Mouse (Mus musculus) limb, embryonic 15.5 days (tissue): ENCODE data around the gene Nr5a1. TPM values are rescaled to one million over a fixed set of nuclear protein-coding genes. Genes with fewer than 3 reads are reported as not detected.

ENCODE experiments used
- ATAC-seq: fragments of 200-750 bp; cut with Nextera tagmentation; 2 replicates; pipeline ENCODE4 v1.8.0; 2017; ENCODE audit warnings: low read depth, moderate TSS enrichment; ENCODE audit not compliant: insufficient number of reproducible peaks, low FRiP score, low TSS enrichment
- H3K27ac ChIP-seq: fragments of 300-500 bp; sonication (generic); 2 replicates; pipeline ENCODE4 v1.5.1; 2015; ENCODE audit warnings: moderate library complexity, mild to moderate bottlenecking, inconsistent platforms
- H3K27me3 ChIP-seq: fragments of 300-500 bp; sonication (generic); 2 replicates; pipeline ENCODE4 v1.6.1; 2015; ENCODE audit warnings: inconsistent platforms
- H3K36me3 ChIP-seq: fragments of 300-500 bp; sonication (generic); 2 replicates; pipeline ENCODE4 v1.6.1; 2015; ENCODE audit warnings: inconsistent platforms
- H3K4me1 ChIP-seq: fragments of 300-500 bp; sonication (generic); 2 replicates; pipeline ENCODE4 v1.6.1; 2015; ENCODE audit warnings: inconsistent platforms
- H3K4me2 ChIP-seq: fragments of 300-500 bp; sonication (generic); 2 replicates; pipeline ENCODE4 v1.6.1; 2015; ENCODE audit warnings: mild to moderate bottlenecking, inconsistent platforms
- H3K4me3 ChIP-seq: fragments of 300-500 bp; sonication (generic); 2 replicates; pipeline ENCODE4 v1.5.1; 2015; ENCODE audit warnings: mild to moderate bottlenecking, inconsistent platforms
- H3K9ac ChIP-seq: fragments of 300-500 bp; sonication (generic); 2 replicates; pipeline ENCODE4 v1.6.1; 2015; ENCODE audit warnings: inconsistent platforms
- H3K9me3 ChIP-seq: fragments of 300-500 bp; sonication (generic); 2 replicates; pipeline ENCODE4 v1.6.1; 2016; ENCODE audit warnings: inconsistent platforms
- WGBS: fragments of 180-500 bp; shearing (Covaris S2); methylation state at CpG from one replicate; pipeline ENCODE4 v1.1.7; 2015; 5-methylcytosine and 5-hydroxymethylcytosine counted together
- polyA plus RNA-seq: library from polyadenylated mRNA; unstranded; fragments of >200 nt; fragmentation: Nextera tagmentation; extraction: Ambion mirVana; gene quantifications from 2 replicates; pipeline ENCODE4 v1.2.1, GENCODE M21; 2015

Nr5a1 gene
- polyA plus RNA-seq, 1 experiment from 2014 or later: 0.14 TPM

DNA sequence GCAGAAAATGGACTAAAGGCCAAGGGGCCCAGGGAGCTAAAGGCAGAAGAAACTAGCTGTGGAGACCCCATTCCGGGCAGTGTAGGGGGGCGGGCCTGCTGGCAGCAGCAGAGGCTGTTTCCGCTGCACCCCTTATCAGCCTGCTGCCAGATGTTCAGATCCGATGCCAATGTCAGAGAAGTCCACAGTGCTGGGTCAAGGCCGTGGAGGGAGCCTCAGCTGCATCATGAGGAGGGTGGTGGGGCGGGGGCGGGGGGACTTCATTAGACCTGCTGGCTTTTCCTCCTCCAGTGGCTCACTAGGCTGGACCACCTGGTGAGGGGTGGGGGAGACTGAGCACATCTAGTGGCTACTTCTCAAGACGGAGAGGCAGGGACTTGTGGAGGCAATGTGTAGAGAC, 4.3 kb upstream of the Nr5a1 start:
- Histone ChIP-seq H3K4me1 (0 out of 2 replicates have a peak, but pooled peaks cover 7% of the 10 kb centered on the region), H3K9me3 (no peaks in the 10 kb centered on the region), H3K4me3 (no peak overlapping the region), H3K36me3 (no peaks in the 10 kb centered on the region), H3K27me3 (peaks cover 12% of the 10 kb centered on the region), H3K4me2 (no peak overlapping the region), H3K27ac (no peak overlapping the region), H3K9ac (no peak overlapping the region)
- no peak for ATAC-seq
- 52% methylated on average over 8 of the region's 8 CpGs for WGBS

DNA sequence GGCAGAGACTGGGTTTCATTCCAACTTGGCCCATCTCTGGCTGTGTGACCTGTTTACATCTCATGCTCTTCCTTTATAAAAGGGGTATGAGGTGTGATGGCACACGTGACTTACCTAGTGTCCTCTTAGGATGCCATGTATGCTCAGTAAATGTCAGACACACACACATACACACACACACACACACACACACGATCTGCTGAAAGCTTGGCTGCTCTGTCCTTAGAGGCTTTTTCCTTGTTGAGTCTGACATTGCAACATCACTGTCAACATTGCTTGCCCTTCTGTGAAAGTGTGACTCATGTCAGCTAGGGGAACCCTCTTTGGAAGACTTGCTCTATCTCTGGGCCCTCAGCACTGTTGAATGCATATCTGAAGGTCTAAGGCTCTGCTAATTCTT, 3.1 kb upstream of the Nr5a1 start:
- Histone ChIP-seq H3K4me1 (0 out of 2 replicates have a peak, but pooled peaks cover 7% of the 10 kb centered on the region), H3K9ac (no peak overlapping the region), H3K27me3 (peaks cover 24% of the 10 kb centered on the region), H3K27ac (no peak overlapping the region), H3K9me3 (no peaks in the 10 kb centered on the region), H3K4me2 (no peak overlapping the region), H3K36me3 (no peaks in the 10 kb centered on the region), H3K4me3 (no peak overlapping the region)
- WGBS: 79% methylated on average over 2 of the region's 2 CpGs
- no peak for ATAC-seq

DNA sequence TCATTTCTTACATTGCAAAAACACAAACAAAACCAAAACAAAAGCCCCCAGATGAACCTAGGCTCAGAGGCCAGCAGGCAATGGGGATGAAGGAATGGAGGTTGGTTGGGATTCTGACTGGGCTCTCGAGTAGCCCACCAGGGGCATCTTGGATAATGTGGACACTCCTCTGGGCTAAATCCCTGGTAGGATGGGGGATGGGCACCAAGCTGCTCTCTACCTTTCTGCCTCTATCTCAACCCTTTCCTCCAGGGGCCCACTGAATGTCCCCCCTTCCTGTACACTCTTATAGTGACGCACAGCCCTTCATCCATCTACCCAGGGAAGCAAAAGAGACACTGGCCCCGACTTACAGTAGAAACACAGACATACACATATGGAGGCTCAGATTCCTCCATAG, 746 bp downstream of the Nr5a1 start:
- 76% methylated on average over 3 of the region's 3 CpGs for WGBS
- no peak overlapping the region for H3K9ac ChIP-seq
- ATAC-seq: no peak
- H3K27ac ChIP-seq: no peak overlapping the region
- no peaks in the 10 kb centered on the region for H3K36me3 ChIP-seq
- no peak overlapping the region for H3K4me2 ChIP-seq
- H3K27me3 ChIP-seq: peaks cover 61% of the 10 kb centered on the region
- H3K4me1 ChIP-seq: peaks cover 25% of the 10 kb centered on the region
- no peak overlapping the region for H3K4me3 ChIP-seq
- H3K9me3 ChIP-seq: no peaks in the 10 kb centered on the region

DNA sequence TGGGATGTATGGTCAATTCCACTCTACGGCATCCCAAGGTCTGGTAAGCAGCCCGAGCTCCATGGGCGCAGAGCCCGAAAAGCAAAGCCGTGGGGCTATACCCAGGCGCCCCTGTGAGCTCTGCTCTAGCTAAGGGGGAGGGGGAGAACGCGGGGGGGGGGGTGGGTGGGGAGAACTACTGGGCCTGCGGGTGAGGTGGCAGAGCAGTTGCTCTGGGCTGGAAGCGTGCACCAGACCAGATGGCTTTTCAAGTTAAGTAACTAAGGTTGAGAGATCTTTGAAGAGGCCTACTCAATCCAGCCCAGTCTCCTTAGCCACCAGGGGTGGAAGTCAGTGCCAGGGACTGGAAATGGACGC, 1.6 kb downstream of the Nr5a1 start:
- Histone ChIP-seq H3K9me3 (no peaks in the 10 kb centered on the region), H3K27me3 (peaks cover 70% of the 10 kb centered on the region), H3K4me1 (peaks cover 23% of the 10 kb centered on the region), H3K9ac (no peak overlapping the region), H3K4me3 (no peak overlapping the region), H3K27ac (no peak overlapping the region), H3K4me2 (no peak overlapping the region), H3K36me3 (no peaks in the 10 kb centered on the region)
- 31% methylated on average over 11 of the region's 11 CpGs for WGBS
- ATAC-seq: no peak

DNA sequence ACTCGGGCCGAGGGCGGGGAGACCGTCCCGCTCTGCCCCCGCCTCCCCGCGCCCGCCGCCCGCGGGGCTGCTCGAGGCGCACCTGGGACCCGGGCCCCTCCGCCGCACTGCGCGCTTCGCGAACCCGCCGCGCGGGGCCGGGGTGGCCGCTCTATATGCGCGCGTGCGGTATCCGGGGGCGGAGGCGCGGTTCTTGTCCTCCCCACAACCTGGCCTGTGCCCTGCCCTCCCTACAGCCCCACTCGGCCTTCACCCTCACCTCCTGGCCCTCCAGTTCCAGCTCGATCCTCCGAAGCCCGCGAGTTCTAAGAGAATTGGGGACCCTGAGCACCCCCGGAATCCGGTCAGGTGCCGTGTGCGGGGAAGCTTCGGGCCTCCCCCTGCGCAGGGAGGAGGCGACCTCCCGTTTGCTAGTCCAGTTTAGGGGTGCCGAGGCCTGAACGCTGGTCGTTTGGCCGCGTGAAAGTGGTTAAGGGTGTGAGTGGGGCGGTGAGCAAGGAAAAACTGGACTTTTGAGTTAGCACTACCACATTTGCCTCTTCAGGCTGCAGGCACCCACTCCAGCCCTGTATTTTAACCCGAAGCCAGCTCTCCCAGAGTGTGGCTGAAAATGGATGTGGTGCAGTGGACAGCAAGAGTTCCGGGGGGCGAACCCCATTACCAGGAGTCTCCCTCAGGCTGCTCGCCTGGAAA, 2.1 kb downstream of the Nr5a1 start:
- ATAC-seq: no peak
- H3K4me2 ChIP-seq: peak overlapping the region; percentile 72
- no peak overlapping the region for H3K27ac ChIP-seq
- H3K9me3 ChIP-seq: no peaks in the 10 kb centered on the region
- peak overlapping the region; percentile 39 for H3K4me3 ChIP-seq
- peaks cover 23% of the 10 kb centered on the region for H3K4me1 ChIP-seq
- H3K9ac ChIP-seq: no peak overlapping the region
- 8% methylated on average over 38 of the region's 58 CpGs for WGBS
- H3K27me3 ChIP-seq: peaks cover 75% of the 10 kb centered on the region
- no peaks in the 10 kb centered on the region for H3K36me3 ChIP-seq

DNA sequence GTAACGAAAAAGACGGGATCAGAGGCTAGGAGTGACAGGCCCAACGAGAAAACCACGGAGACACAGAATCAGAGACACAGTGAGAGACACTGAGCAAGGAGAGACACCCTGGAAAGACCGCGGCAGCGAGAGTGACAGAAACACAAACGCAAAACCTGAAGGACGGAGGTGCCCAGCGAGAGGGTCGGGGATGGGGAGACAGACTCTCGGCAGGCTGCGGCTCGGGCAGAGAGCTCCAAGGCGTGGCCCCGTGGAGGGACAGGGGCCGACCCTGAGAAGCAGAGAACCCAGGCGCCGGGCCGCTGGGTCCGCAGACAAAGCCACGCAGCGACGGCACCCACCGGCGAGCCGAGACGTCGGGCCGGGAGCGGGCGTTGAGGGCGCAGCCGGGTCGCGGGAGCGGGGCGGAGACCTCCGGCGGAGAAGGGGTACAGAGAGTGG, 2.9 kb downstream of the Nr5a1 start:
- H3K9me3 ChIP-seq: no peaks in the 10 kb centered on the region
- WGBS: 1% methylated on average over 39 of the region's 40 CpGs
- H3K4me1 ChIP-seq: peaks cover 28% of the 10 kb centered on the region
- H3K27me3 ChIP-seq: peaks cover 83% of the 10 kb centered on the region
- H3K4me3 ChIP-seq: peak overlapping the region; percentile 39
- no peak overlapping the region for H3K9ac ChIP-seq
- no peaks in the 10 kb centered on the region for H3K36me3 ChIP-seq
- no peak for ATAC-seq
- peak overlapping the region; percentile 72 for H3K4me2 ChIP-seq
- H3K27ac ChIP-seq: no peak overlapping the region

DNA sequence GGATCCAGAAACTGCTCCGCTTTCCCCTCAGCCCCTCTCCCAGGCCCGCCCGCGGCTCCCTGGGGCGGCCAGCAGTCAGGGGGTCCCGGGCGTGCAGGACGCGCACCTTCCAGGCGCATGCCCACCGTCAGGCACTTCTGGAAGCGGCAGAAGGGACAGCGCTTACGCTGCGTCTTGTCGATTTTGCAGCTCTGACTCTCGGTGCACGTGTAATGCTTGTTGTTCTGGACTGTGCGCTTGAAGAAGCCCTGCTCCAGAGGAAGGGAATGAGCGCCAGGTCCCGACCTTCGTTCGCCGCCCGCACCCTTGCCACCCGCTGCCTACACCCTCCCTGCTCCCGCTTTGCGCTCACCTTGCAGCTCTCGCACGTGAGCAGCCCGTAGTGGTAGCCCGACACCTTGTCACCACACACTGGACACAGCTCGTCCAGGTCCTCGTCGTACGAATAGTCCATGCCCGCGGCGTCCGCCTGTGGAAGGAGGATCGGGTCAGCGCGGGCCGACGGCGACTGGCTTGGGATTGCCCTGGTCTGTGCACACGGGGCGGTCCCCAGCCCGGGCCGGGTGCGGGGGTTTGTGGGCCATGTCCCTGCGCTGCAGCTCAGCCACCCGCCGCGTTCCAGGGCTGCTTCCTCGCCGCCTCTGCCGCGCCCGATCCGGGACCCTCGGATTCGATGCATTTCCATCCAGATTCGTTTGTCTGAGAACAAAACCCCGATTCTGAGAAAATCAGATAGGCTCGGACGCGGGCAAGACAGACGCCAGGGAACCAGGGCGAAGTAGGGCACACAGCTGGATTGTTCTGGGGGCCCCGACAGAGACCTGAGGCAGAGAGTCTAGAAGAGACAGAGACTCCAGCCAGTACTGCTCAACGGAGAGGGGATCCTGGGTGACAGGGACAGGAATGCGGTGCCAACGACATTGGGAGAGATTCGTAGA, 3.8 kb downstream of the Nr5a1 start:
- Histone ChIP-seq H3K27ac (no peak overlapping the region), H3K9ac (no peak overlapping the region), H3K9me3 (no peaks in the 10 kb centered on the region), H3K4me2 (peak overlapping the region; percentile 47), H3K36me3 (no peaks in the 10 kb centered on the region), H3K4me1 (peaks cover 29% of the 10 kb centered on the region), H3K27me3 (peaks cover 92% of the 10 kb centered on the region), H3K4me3 (peak overlapping the region; percentile 30)
- ATAC-seq: no peak
- 1% methylated on average over 74 of the region's 75 CpGs for WGBS

DNA sequence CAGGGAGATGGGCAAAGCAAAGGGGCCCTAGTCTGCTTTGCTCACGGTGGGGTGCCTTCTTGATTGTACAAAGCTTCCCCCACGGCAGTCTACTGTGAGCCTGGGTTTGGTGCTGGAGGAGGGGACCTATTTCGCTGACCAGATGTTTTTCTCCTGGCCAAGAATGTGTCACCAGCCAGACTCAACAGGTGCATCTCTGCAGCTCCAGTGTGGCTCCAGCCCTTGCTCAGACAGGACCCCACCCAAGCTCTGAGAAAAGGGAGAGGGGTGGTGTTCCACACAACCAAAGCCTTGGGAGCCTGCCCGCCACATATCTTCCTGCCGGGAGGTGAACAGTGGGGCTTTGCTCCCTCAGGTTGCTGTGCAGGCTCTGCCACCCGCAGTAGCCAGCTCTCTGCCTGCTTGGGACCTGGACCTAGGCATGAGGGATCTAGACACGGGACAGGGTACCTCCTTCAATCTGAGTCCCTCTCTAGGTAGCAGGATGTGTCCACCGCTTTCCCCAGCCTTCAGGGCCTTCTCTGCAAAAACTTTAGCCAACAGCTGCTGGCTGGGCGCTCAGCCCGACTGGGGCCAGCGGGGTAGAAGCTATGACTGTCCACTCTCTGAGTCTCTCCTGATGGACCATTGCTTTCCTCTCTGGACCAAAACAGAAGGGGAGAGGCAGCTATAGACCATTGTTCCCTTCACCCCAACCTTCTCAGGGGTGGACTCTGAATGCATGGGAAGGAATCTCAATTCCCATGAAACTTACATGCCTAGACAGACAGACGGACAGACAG, 5.2 kb downstream of the Nr5a1 start:
- Histone ChIP-seq H3K4me2 (no peak overlapping the region), H3K27me3 (peaks cover 98% of the 10 kb centered on the region), H3K4me1 (peaks cover 29% of the 10 kb centered on the region), H3K27ac (no peak overlapping the region), H3K36me3 (no peaks in the 10 kb centered on the region), H3K9ac (no peak overlapping the region), H3K9me3 (no peaks in the 10 kb centered on the region), H3K4me3 (no peak overlapping the region)
- WGBS: 28% methylated on average over 12 of the region's 12 CpGs
- ATAC-seq: no peak

DNA sequence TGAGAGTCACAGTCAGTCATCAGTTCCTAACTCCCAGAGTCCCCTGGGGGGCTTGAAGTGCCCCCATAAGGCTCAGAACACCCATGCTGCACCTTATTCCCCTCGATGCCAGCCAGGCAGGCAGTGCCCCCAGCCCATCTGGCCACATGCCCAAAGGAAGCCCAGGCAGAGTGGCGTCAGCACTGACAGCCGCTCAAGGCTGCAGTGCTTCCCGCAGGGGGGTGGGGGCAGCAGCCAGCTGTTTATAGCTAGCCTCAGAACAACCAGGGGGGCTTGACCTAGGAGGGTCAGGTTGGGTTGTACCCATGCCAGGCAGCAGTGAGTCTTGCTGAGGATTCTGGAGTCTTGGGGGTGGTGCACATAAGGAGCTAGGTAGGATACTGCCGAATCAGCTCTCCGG, 7.7 kb downstream of the Nr5a1 start:
- H3K27me3 ChIP-seq: peaks cover 89% of the 10 kb centered on the region
- no peak overlapping the region for H3K4me3 ChIP-seq
- H3K9me3 ChIP-seq: no peaks in the 10 kb centered on the region
- 35% methylated on average over 6 of the region's 6 CpGs for WGBS
- ATAC-seq: no peak
- H3K4me2 ChIP-seq: no peak overlapping the region
- no peaks in the 10 kb centered on the region for H3K36me3 ChIP-seq
- H3K9ac ChIP-seq: no peak overlapping the region
- H3K27ac ChIP-seq: no peak overlapping the region
- H3K4me1 ChIP-seq: peaks cover 22% of the 10 kb centered on the region

DNA sequence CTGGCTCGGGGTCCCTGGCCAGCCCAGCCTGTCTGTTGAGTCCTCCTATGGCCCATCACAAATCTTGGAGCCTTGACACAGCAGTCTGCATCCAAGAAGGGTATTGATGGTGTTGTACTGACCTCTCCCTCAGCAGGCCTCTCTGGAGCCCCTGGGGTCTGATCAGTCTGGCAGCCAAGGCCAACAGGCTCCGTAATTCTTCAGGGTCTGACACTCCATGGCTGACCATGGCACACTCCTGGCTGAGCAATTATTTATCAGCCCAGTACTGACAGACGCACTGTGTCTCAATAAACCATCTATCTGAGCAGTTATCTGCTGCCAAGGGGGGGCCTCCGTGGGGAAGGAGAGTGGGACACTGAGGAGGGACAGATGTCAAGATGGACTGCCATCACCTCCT, 9.3 kb downstream of the Nr5a1 start:
- no peak overlapping the region for H3K27ac ChIP-seq
- H3K36me3 ChIP-seq: no peaks in the 10 kb centered on the region
- no peak overlapping the region for H3K9ac ChIP-seq
- no peak overlapping the region for H3K4me2 ChIP-seq
- 56% methylated on average over 4 of the region's 4 CpGs for WGBS
- ATAC-seq: no peak
- peaks cover 77% of the 10 kb centered on the region for H3K27me3 ChIP-seq
- H3K9me3 ChIP-seq: no peaks in the 10 kb centered on the region
- no peak overlapping the region for H3K4me3 ChIP-seq
- peaks cover 7% of the 10 kb centered on the region for H3K4me1 ChIP-seq

DNA sequence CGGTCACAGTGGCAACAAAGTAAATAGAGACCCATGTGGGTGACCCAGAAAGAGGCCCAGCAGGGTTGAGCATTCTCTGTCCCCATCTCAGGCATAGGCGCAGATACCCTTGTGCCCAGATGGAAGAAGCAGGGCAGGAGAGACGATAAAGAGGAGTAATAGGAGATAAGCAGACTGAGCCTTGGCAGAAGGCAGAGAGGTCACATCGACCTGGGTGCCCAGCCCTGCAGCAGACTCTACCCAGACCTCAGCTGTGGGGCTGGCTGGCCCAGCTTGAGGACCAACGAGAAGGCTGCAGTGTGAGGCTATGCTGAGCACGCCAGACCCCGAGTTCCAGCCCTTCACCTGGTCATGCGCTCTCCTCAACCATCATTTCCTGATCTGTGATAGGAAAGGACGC, 10.0 kb downstream of the Nr5a1 start:
- ATAC-seq: no peak
- Histone ChIP-seq H3K4me3 (no peak overlapping the region), H3K27me3 (peaks cover 70% of the 10 kb centered on the region), H3K9ac (no peak overlapping the region), H3K4me1 (peaks cover 6% of the 10 kb centered on the region; the same call in 1 of the 2 replicates), H3K36me3 (no peaks in the 10 kb centered on the region), H3K9me3 (no peaks in the 10 kb centered on the region), H3K27ac (no peak overlapping the region), H3K4me2 (no peak overlapping the region)
- 78% methylated on average over 9 of the region's 9 CpGs for WGBS
